Mouse (Mus musculus) thymus, postnatal 36 days (tissue): ENCODE results near the gene Olfr1145.

Experiments
- DNase-seq, 2 experiments: peaks; one replicate each; pipeline ENCODE4 v3.0.0; 2022; ENCODE audit warnings: mixed read lengths in 2 of 2

The Olfr1145 gene

GRCm38 (mm10) chr2:87809522-87809921 is at the start of gene Olfr1145:
TSS of gene Olfr1145 (plus strand) at chr2:87809822.
- DNase-seq = no peak

GRCm38 (mm10) chr2:87776143-87776542 is 33.5 kb upstream of the Olfr1145 start:
- no peak for DNase-seq

- no peak for DNase-seq
These were observed 30.4 kb upstream of the Olfr1145 start, which contains the start of gene Olfr152 for GRCm38 (mm10) chr2:87779183-87779582. TSS of gene Olfr152 (plus strand) at chr2:87779483.

- no peak for DNase-seq
These were observed 9.3 kb upstream of the Olfr1145 start, which contains the start of gene Olfr1143 for GRCm38 (mm10) chr2:87800292-87800691. TSS of gene Olfr1143 (plus strand) at chr2:87800592.

- no peak for DNase-seq
These were observed 20.6 kb downstream of the Olfr1145 start, which contains the start of gene Olfr1148 for GRCm38 (mm10) chr2:87830233-87830632. TSS of gene Olfr1148 (plus strand) at chr2:87830533.

GRCm38 (mm10) chr2:87843693-87844092 is 34.1 kb downstream of the Olfr1145 start, which contains the start of gene Olfr1150-ps1:
TSS of gene Olfr1150-ps1 (plus strand) at chr2:87843993.
- DNase-seq = no peak

- no peak for DNase-seq
These were observed 45.9 kb downstream of the Olfr1145 start, which contains the start of gene Olfr1151 for GRCm38 (mm10) chr2:87855562-87855961. TSS of gene Olfr1151 (plus strand) at chr2:87855862.
